Mouse (Mus musculus) stomach, postnatal 0 days (tissue): ENCODE measurements around the gene Ap1m2.

ENCODE experiments used
- CTCF ChIP-seq: IDR thresholded peaks from 2 replicates; pipeline ENCODE4 v1.5.1; 2016; ENCODE audit warnings: antibody characterized with exemption, low read depth, mild to moderate bottlenecking, moderate library complexity
- EP300 ChIP-seq: optimal IDR thresholded peaks from 2 replicates; pipeline ENCODE3; 2016; ENCODE audit warnings: antibody characterized with exemption

DNA sequence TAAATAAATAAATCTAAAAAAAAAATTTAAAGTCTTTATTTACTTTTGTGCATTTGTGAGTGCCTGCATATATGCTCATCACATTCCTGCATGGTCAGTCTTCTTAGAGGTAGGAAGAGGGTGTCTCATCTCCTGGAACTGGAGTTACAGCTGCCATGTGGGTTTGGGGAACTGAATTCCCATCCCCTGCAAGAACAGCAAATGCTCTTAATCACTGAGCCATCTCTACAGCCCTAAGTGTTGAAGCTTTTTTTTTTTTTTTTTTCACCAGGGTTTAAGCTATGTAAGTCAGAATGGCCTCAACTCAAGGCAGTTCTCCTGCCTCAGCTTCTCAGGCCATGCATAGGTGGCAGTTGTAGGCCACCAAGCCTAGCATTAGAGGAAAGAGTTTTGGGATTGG lies 22.6 kb upstream of the Ap1m2 start:
- no peak for TF ChIP-seq CTCF
- no peak for TF ChIP-seq EP300
